Mouse (Mus musculus): Measurements from ENCODE around the gene Csk.

Gene Csk
- long read RNA-seq, experiment 1, partial matches to known transcripts, result 3 of 12 reads
- long read RNA-seq, experiment 1, other reads (novel, unspliced or antisense), result 7 of 12 reads
- long read RNA-seq, experiment 2, partial matches to known transcripts, result 3 of 8 reads
- long read RNA-seq, experiment 2, other reads (novel, unspliced or antisense), result 3 of 8 reads

DNA sequence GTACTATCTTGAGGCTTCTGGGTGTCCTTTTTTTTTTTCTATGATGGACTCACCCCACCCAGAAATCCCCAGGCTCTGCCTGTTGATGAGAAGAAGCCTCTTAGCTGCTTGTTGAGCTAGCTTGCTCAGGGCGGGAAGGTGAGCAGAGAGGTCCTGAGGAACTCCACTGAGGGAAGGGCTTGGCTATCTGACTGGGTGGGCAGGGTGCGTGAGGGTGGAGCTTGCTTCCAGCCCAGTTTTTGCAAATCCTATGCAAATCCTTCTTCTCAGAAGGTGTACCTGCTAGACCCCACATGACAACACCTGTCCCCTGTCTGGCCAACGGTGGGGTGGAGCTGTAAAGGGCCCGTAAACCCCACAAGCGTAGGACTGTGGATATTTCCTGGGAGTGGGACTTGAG lies at the start of gene Csk:
Gene Csk (minus strand): TSS at position 349 of the 400 bp plus-strand sequence.
- intact Hi-C loops (cut with DNase I), result loop anchor here (5.0 kb wide), 2 partner anchors 36 to 116 kb away; partner anchors contain the start of gene Fam219b

DNA sequence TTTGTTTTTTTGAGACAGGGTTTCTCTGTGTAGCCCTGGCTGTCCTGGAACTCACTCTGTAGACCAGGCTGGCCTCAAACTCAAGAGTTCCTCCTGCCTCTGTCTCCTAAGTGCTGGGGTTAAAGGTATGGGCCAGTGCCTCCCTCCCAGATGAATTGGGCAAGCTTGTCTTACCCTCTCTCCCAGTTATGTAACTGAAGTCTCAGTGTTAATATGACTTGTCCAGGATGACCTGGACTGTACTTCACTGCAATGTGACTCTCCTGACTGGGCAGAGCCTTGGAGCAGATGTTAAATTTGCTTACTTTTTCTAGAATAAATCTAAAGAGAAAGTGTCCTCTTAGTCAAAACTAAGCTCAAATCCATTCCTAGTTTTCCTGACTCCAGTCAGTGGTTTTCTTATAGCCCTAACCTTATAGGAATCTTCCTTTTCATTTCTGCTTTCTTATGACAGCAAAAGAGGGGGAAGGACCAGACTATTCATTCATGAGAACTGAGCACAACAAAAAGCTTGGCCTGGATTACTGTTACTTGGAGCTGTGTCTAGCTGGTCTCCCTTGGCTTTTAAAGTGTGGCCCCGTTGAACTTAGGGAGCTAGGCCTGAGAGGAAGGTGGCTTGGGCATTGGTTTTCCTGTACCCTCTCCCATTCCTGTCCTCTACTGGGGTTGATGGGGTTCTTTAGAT lies 45.2 kb upstream of the Csk start:
- intact Hi-C loops (cut with DNase I), result no loop called here

DNA sequence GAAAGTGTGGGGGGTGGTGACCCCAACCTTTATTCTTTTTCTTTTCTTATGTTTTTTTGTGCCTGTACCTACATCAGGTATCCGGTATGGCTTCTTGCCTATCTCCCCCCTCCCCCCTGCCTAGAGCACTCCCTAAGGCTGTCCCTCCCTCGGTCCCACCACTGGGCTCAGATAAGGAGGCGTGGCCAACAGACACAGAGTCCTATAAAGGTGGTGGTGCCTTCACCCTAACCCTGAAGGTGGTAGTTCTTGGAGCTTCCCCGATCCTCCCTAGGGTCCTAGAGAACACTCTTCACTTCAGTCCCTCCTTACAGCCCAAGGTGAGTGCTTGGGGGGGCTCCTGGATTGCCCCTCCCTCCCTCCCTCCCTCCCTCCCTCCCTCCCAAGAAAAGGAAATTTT lies 43.9 kb upstream of the Csk start:
- intact Hi-C loops (cut with DNase I), result no loop called here

DNA sequence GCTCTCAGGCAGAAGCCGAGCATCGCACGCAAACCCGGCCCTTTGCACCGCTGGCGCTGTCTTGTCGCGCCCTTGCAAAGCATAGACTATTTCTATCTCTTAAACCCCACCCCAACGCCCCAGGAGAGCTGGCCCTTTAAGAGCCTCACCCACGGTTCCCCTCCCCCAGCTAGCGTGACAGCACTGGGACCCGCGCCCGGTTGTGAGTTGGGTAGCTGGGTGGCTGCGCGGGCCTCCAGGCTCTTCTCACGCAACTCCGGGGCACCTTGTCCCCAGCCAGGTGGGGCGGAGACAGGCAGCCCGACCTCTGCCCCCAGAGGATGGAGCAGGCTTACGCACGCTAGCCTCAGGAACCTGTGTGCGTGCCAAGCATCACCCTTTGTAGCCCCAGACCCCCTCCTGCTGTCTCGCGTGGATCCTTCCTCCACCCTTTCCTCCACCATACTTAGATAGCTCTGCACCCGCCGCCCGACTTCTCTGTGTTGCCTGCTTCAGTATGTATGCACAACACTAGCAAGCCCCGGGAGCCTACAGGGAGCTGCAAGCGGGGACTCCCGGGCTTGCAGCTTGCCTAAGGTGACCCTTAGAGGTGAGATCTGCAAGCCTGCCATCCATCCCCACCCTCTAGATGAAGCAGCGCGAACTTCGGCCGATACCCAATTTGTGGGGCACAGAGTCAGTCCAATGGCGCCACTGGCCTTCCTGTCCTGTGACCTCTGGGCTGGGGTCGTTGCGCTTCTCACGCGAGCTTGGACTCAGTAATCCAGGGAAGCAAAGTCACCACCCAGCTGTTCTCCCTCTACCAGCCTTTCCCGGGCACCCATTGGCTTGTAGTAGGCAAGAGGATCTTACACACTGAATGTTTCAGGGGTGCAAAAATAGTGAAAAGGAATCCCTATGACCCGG lies 43.2 kb upstream of the Csk start:
- intact Hi-C loops (cut with DNase I), result no loop called here

DNA sequence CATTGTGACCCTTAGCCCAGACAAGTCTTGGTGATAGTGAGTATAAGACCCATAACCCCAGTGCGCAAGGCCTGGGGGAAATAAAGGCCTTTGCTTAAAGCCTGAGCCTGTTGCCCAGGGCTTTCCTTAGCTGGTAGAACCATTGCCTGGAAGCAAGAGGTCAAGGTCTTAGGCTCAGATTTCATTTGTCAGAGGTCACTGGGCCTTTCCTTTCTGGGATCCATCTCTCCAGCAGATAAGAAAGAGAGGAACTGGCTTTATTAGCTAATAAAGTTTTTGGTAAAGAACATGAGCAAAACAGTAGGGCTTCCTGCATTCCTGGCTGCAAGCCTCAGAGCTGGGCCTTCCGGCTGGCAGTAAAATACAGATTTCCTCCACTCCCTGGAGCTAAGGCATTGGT lies 40.7 kb upstream of the Csk start:
- intact Hi-C loops (cut with DNase I), result no loop called here

DNA sequence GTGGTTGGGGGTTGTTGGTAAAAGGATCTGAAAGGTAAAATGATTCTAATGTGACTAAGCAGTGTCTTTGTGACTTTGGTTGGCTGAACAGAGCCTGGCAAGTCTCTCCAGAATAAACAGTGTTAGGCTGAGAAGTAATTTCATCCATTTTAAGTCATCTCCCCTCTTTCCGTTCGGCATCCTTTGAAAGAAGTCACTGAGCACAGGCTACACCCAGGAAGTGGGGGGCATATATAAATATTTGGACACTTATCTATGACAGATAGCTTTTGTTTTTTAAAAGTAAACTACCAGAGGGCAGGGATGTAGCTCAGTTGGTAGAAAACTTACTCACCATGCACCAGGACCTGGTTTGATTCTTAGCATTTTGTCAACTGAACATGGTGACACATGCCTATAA lies 35.2 kb upstream of the Csk start:
- intact Hi-C loops (cut with DNase I), result no loop called here

DNA sequence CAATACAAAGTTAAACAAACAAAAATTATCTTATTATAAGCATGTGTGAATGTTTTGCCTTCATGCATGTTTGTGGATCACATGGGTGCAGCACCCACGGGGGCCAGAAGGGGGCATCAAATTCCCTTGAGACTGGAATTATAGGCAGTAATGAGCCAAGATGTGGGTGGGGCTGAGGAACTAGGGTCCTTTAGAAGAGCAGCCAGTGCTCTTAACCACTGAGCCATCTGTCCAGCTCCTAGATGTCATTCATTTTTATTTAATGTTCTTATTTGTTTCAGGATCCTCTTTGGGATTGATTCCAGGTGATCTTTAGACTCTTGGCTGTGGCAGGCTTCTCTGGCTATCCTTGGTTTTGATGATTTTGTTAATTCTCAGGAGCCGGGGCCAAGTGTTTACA lies 34.7 kb upstream of the Csk start:
- intact Hi-C loops (cut with DNase I), result no loop called here

DNA sequence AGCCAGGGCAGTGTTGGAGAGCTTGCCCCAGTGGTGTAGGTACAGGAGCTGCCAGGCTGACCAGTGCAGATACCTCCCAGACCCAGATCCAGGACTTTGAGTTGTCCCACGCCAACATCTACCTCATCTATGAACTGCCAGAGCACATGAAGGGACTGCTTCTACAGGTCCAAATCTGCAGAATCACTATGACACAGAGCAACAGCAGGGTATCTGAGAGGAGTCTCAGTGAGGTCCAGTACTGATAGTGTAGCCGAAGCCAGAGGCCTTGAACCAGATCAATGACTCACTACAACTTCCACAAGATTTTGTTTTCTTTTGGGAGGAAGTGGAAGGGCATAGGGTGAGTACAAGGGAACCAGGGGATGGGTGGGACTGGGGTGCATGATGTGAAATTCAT lies 34.3 kb upstream of the Csk start, which contains the start of gene Cyp1a1:
Gene Cyp1a1 (plus strand): TSS at position 178 of the 400 bp plus-strand sequence.
- intact Hi-C loops (cut with DNase I), result no loop called here

DNA sequence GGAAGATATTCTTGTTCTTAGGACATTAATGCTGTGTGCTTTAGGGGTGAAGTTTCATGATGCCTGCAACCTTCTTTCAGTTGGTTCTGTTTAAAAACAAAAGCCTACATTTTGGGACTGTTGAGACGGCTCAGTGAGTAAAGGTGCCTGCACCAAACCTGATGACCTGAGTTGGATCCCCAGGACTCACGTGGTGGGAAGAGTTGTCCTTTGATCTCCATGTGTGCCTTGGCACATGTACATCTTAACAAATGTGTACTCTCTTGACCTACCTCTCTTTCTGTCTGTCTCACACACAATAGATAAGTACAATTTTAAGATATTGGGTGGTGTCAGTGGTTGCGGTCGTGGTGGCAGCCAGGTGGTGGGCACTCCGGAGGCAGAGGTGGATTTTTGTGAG lies 32.6 kb upstream of the Csk start:
- intact Hi-C loops (cut with DNase I), result no loop called here

DNA sequence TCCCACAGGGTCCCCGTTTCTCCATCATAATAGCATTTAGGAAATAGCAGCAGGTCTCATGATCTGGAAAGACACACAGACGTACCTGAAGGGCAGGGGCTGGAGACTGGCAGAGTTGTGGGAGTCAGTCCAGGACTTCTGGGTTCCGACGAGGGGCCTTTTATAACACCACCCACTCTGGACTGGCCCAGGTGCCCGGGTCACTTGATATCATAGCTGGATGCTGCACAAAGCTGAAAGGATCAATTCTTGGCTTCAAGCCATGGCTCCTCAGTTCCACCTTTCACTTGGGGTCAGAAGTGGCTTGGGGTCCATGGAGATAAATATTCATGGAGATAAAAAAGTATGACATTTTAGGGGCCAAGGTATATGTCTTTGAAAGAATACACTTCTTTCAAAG lies 30.1 kb upstream of the Csk start, which contains the start of gene Cyp1a2:
Gene Cyp1a2 (minus strand): TSS at position 184 of the 400 bp plus-strand sequence.
- intact Hi-C loops (cut with DNase I), result no loop called here

DNA sequence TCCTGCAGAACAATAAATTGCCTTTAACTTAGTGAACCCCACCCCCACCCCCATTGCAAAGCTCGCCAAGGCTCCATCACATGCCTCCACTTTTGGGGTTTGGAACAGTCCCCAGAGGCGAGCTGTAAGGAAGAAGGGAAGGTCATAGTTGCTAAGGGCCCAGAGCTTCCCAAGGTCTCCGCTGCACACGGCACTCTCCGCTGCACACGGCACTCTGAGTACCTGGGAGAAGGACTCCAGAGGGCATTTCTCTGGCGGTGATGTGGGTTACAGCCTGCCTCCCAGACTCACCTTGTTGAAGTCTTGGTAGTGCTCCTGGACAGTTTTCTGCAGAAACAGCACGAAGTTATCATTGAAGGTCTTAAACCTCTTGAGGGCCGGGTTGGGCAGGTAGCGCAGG lies 28.0 kb upstream of the Csk start:
- intact Hi-C loops (cut with DNase I), result no loop called here

DNA sequence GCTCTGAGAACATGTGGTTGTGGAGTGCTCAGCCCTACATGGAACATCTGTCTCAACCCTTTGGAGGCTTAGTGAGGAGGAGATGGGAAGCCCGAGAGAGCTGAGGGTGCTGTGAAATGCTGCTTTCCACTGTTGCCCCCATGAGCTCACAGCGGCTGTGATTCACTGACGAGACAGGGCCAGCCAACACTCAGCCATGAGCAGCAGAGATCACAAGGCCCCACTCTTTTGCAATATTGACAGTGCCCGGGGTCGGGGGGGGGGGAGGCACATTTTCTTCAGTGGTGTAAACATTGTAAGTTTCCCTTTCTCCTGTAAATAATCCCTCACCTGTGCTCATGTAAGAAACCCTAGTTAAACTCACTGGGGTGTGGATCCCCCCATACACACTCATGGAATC lies 18.1 kb upstream of the Csk start:
- intact Hi-C loops (cut with DNase I), result no loop called here

DNA sequence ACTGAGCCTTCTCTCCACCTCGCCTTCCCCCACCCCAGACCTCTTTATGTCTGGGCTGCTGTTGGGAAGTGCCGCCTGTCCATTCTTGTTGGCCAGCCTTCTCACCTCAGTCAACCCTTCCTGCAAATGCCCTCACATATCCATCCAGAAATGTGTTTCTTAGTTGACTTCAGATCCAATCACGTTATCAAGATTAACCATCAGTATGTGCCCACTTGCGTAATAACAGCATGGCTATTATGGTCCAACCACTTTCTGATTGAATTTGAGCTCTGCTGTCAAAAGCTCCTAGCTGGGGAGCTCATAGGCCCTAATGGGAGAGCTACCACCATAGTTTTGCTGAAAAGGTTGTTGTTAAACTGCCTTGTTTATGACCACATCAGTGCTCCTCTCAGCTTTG lies 17.6 kb upstream of the Csk start:
- intact Hi-C loops (cut with DNase I), result no loop called here

DNA sequence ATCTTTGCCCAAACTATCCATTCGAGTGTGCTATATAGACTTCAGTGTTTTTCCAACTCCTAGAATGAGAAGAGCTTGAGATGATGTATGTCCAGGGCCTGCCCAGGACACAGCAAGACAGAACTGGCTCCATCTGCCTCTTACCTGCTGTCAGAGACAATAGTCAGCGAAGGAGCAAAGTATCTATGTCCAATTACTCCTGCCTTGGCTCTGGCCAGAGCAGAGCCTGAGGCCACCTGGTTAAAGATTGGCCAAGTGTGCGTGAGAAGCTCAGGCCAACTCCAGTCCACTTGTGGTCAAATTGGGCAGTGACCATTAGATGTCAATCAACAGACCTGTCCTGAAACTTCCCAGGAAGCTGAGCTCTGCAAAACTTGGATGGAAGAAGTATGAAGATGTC lies 16.1 kb upstream of the Csk start:
- intact Hi-C loops (cut with DNase I), result no loop called here

DNA sequence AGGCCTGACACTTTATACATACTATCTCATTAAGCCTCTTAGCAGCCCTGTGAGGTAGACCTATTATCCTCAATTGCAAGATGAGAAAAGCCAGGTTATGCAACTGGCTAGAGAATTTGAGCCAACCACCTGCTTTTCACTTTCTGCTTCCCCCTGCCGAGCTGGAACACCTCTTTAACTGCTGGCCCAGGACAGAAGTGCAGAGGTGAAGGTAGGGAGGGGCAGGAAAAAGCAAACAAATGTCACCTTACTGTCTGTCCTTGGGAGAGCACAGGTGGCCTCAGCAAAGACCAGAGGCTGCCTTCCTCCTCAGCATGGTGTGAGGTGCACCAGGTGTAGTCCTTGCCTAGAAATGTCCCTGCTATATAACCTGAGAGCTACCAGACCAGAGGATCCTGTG lies 14.8 kb upstream of the Csk start:
- intact Hi-C loops (cut with DNase I), result no loop called here

DNA sequence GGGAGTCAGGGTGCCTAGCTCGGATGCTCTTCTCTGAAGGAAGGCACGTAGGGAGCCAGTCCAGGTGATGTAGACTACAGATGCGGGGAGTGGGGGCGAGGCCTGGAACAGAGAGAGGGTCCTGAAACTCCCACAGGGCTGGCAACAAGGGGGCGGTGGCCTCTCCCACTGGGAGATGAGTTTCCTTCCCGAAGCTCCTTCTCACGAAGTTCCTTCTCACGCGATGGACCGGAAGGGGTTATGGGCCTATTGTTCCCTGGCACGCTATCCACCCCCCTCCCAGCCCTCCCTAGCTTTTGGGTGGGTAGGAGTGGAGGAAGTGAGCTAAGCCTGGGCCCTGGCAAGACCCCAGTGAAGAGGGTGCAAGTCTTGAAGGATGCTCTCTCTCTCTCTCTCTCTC lies 14.4 kb upstream of the Csk start:
- intact Hi-C loops (cut with DNase I), result no loop called here

DNA sequence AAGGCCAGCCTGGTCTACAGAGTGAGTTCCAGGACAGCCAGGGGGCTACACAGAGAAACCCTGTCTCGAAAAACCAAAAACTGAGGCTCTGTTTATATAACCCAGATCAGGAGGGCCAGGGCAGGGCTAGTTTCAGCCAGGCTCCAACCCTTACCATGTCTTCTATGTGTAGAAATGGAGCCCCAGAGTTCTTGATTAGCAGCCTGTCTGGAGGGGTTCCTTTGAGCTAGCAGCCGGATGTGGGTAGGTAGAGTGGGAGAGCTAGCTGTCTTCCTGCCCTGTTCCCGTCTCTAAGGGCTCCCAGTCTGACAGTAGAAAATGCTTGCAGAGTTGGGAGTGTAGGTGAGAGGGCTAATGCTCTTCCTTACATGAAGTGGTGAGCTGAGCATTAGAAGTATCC lies 13.7 kb upstream of the Csk start:
- intact Hi-C loops (cut with DNase I), result no loop called here

DNA sequence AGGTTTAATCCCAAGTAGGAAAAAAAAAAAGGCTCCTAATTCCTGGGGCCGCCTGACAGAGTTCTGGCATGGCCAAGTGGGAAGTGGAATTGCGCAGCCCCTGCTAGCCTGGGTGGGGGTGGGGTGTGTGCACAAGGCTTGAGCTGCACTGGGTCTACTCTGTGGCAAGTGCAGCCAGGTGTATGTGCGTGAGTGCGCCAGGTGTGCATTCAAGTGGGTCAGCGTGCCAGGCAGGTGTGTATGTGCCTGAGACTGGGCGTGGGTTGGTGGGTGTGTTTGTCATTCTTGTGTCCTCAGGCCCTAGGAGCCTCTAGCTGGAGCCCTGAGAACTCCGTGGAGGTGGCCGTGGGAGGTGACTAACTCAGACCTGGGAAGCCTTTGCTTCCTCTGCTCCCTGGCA lies 13.1 kb upstream of the Csk start:
- intact Hi-C loops (cut with DNase I), result no loop called here

DNA sequence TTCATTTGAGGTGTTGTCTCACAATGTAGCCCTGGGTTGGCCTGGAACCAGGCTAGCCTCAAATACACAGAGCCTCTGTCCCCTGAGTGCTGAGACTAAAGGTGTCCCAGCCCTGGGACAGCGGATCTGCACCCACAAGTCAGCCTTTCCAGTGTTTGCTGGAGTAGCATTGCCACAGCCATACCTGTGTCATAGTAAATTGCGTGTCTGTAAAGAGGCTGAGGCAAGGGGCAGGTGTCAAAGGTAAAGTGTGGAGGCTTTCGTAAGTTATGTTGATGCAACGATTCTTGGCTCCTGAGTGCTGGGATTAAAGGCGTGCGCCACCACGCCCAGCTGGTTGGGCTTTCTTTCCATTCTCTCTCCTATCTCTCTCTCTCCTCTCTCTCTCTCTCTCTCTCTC lies 11.2 kb upstream of the Csk start:
- intact Hi-C loops (cut with DNase I), result no loop called here

DNA sequence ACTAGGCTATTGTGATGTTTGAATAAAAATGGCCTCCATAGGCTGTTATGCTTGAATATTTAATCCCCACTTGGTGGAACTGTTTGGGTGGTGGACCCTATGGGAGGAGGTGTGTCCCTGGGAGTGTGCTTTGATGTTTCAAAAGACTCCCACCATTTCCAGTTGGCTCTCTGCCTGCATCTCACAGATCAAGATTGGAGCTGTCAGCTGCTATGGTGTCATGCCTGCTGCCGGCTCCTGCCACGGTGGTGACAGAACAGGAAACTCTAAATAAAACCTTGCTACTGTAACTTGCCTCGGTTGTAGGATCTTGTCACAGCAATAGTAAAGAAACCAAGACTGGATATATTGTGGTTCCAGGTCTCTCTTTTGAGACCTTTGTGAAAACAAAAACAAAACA lies 8.1 kb upstream of the Csk start:
- intact Hi-C loops (cut with DNase I), result no loop called here

DNA sequence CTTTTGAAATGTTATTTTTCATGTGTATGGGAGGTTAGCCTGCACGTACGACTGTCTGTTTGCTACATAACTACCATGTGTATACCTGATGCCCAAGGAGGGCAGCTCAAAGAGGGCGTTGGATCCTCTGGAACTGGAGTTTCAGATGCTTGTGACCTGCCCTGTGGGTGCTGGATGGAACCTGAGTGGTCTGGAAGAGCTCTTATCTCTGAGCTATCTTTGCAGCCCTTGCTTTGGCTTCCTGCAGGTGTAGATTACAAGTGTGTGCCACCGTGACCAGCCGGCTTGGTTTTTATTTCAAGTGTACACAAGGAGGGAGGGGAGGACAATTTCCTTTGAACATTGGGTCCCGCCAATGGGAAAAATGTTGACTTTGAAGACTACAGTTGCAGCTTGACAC lies 7.1 kb upstream of the Csk start:
- intact Hi-C loops (cut with DNase I), result loop anchor here (1.0 kb wide), 1 partner anchor 84 kb away; no protein-coding TSS in a partner anchor

DNA sequence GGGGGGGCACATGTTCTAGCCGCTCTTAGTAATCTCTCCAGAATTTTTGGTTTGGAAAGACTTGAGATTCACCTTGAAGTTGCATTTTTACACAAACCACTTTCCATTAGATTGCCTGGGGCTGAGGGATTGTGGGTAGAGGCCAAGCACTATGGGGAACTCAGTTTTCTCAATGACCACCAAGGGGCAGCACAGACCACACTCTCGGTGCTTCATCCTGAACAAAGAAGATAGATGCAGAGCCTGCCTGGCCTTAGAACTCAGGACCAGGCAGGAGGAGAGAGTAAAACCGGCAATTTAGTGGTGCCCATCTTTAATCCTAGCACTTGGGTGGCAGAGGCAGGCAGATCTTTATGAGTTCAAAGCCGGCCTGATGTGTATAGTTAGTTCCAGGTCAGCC lies 6.3 kb upstream of the Csk start:
- intact Hi-C loops (cut with DNase I), result loop anchor here (1.0 to 5.0 kb wide), 2 partner anchors 85 to 137 kb away; partner anchors contain the start of gene Cox5a
